Mouse (Mus musculus) embryo, embryonic 9.5 days (tissue): ENCODE data around the gene Olfr1402.
A peak's percentile ranks its signal among the peaks of the same experiment; 100 is the strongest.

Source experiments
- DNase-seq: peaks from one replicate; pipeline ENCODE4 v3.0.0-alpha.2; 2017; ENCODE audit errors: extremely low spot score

Olfr1402 gene

DNA sequence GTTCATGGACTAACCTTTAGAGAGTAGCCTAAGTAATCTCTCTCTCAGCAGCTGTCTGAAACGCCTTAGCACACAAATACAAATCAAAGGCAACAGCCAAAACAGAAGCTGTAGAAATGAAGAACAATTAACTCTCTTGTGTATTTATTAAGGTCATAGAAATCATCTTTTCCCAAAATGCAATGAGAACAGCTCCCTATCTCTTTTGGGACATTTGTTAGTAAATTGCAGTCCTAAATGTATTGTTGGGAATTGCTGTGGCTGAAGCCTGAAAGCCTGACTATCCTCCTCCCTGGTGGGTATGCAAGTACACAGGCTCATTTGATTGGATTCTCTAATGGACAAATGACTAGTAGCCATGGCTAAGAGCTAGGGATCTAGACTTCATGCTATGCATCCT lies at the start of gene Olfr1402:
TSS of gene Olfr1402 (minus strand) at position 101 of the 400 bp plus-strand sequence.
- no peak for DNase-seq

DNA sequence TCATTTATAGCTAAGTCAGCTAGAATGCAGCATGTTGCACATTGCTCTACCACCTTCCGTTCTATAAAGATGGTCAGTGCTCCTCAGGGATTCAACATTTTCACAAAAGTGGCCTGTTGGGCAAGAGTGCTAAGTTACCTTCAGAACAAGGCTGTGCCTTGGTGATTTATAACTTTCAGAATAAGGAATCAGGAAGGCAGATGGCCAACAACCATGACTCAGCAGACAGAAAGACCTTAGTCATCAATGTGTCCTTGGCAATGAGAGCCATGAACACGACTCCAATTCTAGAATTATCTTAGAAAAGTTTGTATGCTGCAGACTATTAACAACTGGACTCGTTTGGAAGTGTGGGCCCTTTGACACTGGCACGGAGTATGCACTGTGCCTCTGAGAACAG lies 33.5 kb upstream of the Olfr1402 start:
- no peak for DNase-seq

DNA sequence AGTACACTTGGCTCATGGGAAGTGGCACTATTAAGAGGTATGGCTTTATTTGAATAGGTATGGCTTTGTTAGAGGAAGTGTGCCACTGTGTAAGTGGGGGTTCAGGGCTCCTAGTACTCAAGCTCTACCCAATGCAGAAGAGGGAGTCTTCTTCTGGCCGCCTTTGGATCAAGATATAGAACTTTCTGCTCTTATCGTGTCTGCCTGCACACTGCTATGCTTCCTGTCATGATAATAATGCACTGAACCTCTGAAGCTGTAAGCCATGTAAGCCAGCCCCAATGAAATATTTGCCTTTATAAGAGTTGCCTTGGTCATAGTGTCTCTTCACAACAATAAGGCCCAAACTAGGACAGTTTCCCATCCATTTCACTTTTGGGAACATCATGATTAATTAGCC lies 16.8 kb upstream of the Olfr1402 start:
- no peak for DNase-seq

DNA sequence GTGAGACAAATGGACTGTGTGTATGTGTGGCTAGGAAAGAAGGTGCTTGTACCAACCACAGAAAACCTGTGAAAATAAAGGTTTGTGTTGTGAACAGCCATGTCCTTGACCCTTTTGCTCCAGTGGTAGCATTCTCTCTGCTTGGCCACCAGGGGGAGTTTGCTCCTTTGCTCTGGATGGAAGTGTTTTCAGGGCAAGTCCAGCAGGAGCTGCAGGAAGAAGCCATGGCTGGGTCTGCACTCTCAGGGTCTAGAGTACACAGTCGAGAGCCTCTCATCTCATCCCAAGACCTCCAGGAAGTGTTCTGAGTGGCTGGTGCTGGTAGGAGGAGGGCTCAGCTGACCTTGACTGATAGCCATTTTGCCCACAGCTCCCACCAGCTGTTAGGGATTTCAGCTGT lies 27.5 kb downstream of the Olfr1402 start:
- peak; percentile 37 for DNase-seq

DNA sequence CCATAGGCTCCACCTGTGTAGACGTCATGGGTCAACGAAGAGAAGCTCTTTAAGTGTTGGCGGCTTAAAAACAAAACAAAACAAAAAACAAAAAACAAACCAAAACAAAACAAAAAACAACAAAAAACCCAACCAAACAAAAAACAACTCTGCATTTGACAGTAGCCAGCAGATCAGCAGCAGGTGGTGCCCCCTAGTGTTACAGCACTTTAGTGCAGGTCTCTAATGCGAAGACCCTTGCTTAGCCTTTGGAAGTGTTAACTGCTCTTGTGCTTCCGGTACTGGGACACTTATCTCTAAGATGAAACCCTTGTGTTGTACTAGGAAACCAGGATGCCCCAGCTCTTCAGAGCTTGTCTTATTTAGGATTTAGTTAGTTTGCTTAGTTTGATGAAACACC lies 28.7 kb downstream of the Olfr1402 start:
- DNase-seq = peak; percentile 2

DNA sequence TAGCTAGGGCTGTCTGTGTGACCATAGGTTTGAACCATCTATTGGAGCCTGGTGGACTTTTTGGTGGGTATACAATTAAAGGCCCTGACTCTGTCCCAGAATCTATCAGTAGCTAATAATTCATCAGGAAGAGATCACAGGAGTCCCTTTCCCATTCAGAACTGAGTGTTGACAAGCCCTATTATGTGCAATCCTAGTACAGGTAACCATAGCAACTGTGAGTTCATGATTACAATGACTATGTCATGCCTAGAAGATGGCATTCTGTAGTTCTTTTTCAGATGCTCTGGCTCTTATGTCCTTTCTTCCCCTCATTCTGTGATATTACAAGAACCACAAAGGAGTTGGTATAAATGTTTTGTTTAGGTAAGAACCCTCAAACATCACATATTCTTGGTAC lies 51.4 kb downstream of the Olfr1402 start:
- no peak for DNase-seq

DNA sequence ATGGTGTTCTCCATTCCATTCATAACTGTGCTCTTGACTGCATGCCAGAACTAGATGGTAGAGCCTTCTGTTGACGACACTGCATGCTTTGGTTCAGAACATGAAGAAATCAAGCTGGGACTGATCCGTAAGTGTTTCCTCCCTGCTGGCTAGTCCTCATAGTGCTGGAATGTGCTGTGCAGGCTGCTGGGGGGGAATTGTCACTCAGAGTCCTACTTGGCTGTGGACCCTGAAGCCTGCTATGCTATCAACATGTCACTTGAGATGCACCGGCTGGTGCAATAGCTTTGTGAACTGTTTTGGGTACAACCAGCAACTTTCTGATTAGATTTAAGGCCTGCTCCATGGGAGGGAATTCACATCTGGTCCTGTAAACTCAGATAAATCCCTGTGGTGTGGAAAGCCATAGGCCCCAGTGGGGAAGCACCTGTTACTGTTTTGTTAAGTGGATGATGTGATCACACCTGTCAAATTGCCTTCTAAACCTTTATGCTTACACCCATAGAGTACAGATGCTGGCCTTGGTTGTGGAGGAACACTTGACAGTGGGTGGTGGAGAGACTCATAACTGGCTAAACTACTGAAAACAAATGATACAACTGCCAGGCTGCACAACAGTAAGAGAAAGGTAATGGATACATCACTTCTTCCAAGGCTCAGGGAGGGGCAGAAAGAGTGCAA lies 58.3 kb downstream of the Olfr1402 start:
- DNase-seq = no peak

DNA sequence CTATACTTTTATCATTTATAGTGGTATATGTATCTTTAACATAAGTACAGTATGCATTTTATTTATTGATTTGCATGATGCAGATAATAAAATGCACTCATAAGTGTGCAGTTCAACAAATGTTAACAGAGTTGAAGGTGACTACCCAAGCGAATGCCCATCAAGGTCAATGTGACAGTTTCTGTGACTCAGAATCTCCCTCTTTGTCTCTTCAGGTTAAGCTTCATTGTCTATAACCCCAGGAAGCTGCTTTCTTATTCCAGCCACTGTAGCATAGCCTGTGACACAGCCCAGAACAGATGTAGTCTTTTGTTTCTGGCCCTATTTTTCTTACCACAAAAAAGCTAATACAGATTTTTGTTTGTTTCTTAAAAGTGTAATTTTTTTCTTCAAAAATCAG lies 63.4 kb downstream of the Olfr1402 start:
- no peak for DNase-seq
